Mouse (Mus musculus): ENCODE results near the gene Ssr4.

GRCm38 (mm10) chrX:73835731-73836130 lies 48.9 kb downstream of the Ssr4 start:
- TF ChIP-seq CTCF (IDR thresholded peaks at IDR 0.05; ENCODE audit: control insufficient read depth, insufficient read depth, insufficient replicate concordance, low read depth, low read length), result no peak
- no peak for TF ChIP-seq POLR2A (IDR thresholded peaks at IDR 0.05; ENCODE audit: control insufficient read depth, low read depth, low read length)

Data from testis, adult 2 months (tissue).